Mouse (Mus musculus): ENCODE measurements around the gene Creb5.

Creb5 gene

GRCm38 (mm10) chr6:53497904-53498536, 210.9 kb downstream of the Creb5 start:
- DNase-seq, result no peak

- DNase-seq, result no peak
These were observed 212.7 kb downstream of the Creb5 start for GRCm38 (mm10) chr6:53499621-53500295.

GRCm38 (mm10) chr6:53501236-53501635, 214.2 kb downstream of the Creb5 start:
- no peak for DNase-seq

GRCm38 (mm10) chr6:53506947-53507564, 220.0 kb downstream of the Creb5 start:
- DNase-seq, result no peak

GRCm38 (mm10) chr6:53508847-53509494, 221.9 kb downstream of the Creb5 start:
- no peak for DNase-seq

GRCm38 (mm10) chr6:53510005-53510404, 222.9 kb downstream of the Creb5 start:
- DNase-seq, result no peak

GRCm38 (mm10) chr6:53512226-53512625, 225.2 kb downstream of the Creb5 start:
- no peak for DNase-seq

- DNase-seq, result no peak
These were observed 226.3 kb downstream of the Creb5 start for GRCm38 (mm10) chr6:53513380-53513779.

- DNase-seq, result no peak
These were observed 227.8 kb downstream of the Creb5 start for GRCm38 (mm10) chr6:53514862-53515261.

- DNase-seq, result no peak
These were observed 228.5 kb downstream of the Creb5 start for GRCm38 (mm10) chr6:53515611-53516010.

- no peak for DNase-seq
These were observed 230.4 kb downstream of the Creb5 start for GRCm38 (mm10) chr6:53517371-53517945.

- no peak for DNase-seq
These were observed 236.8 kb downstream of the Creb5 start for GRCm38 (mm10) chr6:53523743-53524497.

GRCm38 (mm10) chr6:53526460-53526859, 239.4 kb downstream of the Creb5 start:
- DNase-seq, result no peak

- DNase-seq, result no peak
These were observed 243.7 kb downstream of the Creb5 start for GRCm38 (mm10) chr6:53530742-53531141.

- no peak for DNase-seq
These were observed 244.4 kb downstream of the Creb5 start for GRCm38 (mm10) chr6:53531461-53531860.

- no peak for DNase-seq
These were observed 250.5 kb downstream of the Creb5 start for GRCm38 (mm10) chr6:53537530-53537929.

- peak; percentile 4 for DNase-seq
These were observed 254.7 kb downstream of the Creb5 start for GRCm38 (mm10) chr6:53541798-53542197.

- DNase-seq, result no peak
These were observed 258.4 kb downstream of the Creb5 start for GRCm38 (mm10) chr6:53545483-53545900.

- no peak for DNase-seq
These were observed 258.9 kb downstream of the Creb5 start for GRCm38 (mm10) chr6:53545989-53546388.

GRCm38 (mm10) chr6:53548236-53548635, 261.2 kb downstream of the Creb5 start:
- no peak for DNase-seq

GRCm38 (mm10) chr6:53549409-53549808, 262.3 kb downstream of the Creb5 start:
- DNase-seq, result no peak

- no peak for DNase-seq
These were observed 269.0 kb downstream of the Creb5 start for GRCm38 (mm10) chr6:53556050-53556449.

GRCm38 (mm10) chr6:53560928-53561327, 273.9 kb downstream of the Creb5 start:
- DNase-seq, result no peak

Measured in layer of hippocampus, adult 9-11 months (tissue).